Mouse (Mus musculus): ENCODE results near the gene Ube2i. TPM values are rescaled to one million over a fixed set of nuclear protein-coding genes. Genes with fewer than 3 reads are reported as not detected.

Ube2i gene
- total RNA-seq (2021), result 100 to 1,000 TPM; 113 to 136 TPM
- long read RNA-seq, experiment 1, transcript Ube2i-211 (7 exons, 890 nt), result minor isoform, 9 of 119 reads
- long read RNA-seq, experiment 1, transcript Ube2i-214 (3 exons, 1,144 nt), result minor isoform, 6 of 119 reads
- long read RNA-seq, experiment 1, transcript Ube2i-213 (7 exons, 824 nt), result major isoform, 79 of 119 reads
- long read RNA-seq, experiment 1, partial matches to known transcripts, result 5 of 119 reads
- long read RNA-seq, experiment 1, other reads (novel, unspliced or antisense), result 17 of 119 reads
- long read RNA-seq, experiment 2, transcript Ube2i-211 (7 exons, 890 nt), result minor isoform, 6 of 94 reads
- long read RNA-seq, experiment 2, transcript Ube2i-213 (7 exons, 824 nt), result major isoform, 72 of 94 reads
- long read RNA-seq, experiment 2, partial matches to known transcripts, result 5 of 94 reads
- long read RNA-seq, experiment 2, other reads (novel, unspliced or antisense), result 9 of 94 reads

GRCm38 (mm10) chr17:25274571-25275346 is at the start of gene Ube2i:
TSS of gene Ube2i (minus strand) at chr17:25274622.
- no peak for DNase-seq

- no peak for DNase-seq
Observed at GRCm38 (mm10) chr17:25322930-25323329, 48.5 kb upstream of the Ube2i start.

- no peak for DNase-seq
Observed at GRCm38 (mm10) chr17:25320819-25321218, 46.4 kb upstream of the Ube2i start.

- no peak for DNase-seq
Observed at GRCm38 (mm10) chr17:25318354-25318753, 43.9 kb upstream of the Ube2i start, which contains the start of gene Prss29. TSS of gene Prss29 (plus strand) at chr17:25318654.

- no peak for DNase-seq
Observed at GRCm38 (mm10) chr17:25308346-25308745, 33.9 kb upstream of the Ube2i start, which contains the start of gene Prss28. TSS of gene Prss28 (plus strand) at chr17:25308646.

GRCm38 (mm10) chr17:25298094-25298493 is 23.7 kb upstream of the Ube2i start, which contains the start of gene Prss34:
TSS of gene Prss34 (plus strand) at chr17:25298394.
- DNase-seq, result no peak

- no peak for DNase-seq
Observed at GRCm38 (mm10) chr17:25294111-25294510, 19.7 kb upstream of the Ube2i start.

GRCm38 (mm10) chr17:25293495-25293894 is 19.1 kb upstream of the Ube2i start:
- DNase-seq, result no peak

GRCm38 (mm10) chr17:25290411-25290810 is 16.0 kb upstream of the Ube2i start:
- DNase-seq, result no peak

GRCm38 (mm10) chr17:25288842-25289241 is 14.4 kb upstream of the Ube2i start:
- DNase-seq, result peak; percentile 24

- DNase-seq, result peak; percentile 58
Observed at GRCm38 (mm10) chr17:25285033-25285432, 10.6 kb upstream of the Ube2i start.

- peak; percentile 22 for DNase-seq
Observed at GRCm38 (mm10) chr17:25282133-25282532, 7.7 kb upstream of the Ube2i start.

- DNase-seq, result no peak
Observed at GRCm38 (mm10) chr17:25275833-25276232, 1.4 kb upstream of the Ube2i start.

GRCm38 (mm10) chr17:25273706-25274501 is 518 bp downstream of the Ube2i start:
- peak; percentile 88 for DNase-seq

- DNase-seq, result peak; percentile 82
Observed at GRCm38 (mm10) chr17:25272951-25273705, 1.3 kb downstream of the Ube2i start.

- no peak for DNase-seq
Observed at GRCm38 (mm10) chr17:25272326-25272725, 2.1 kb downstream of the Ube2i start.

GRCm38 (mm10) chr17:25270795-25271335 is 3.6 kb downstream of the Ube2i start:
- no peak for DNase-seq

GRCm38 (mm10) chr17:25264453-25264852 is 10.0 kb downstream of the Ube2i start:
- DNase-seq, result peak; percentile 36

- no peak for DNase-seq
Observed at GRCm38 (mm10) chr17:25257804-25258261, 16.6 kb downstream of the Ube2i start.

GRCm38 (mm10) chr17:25256140-25256754 is 18.2 kb downstream of the Ube2i start, which contains the start of gene Baiap3:
TSS of gene Baiap3 (minus strand) at chr17:25256364.
- DNase-seq, result no peak
